Comparison of ENCODE assay signal across 12 mouse cellular contexts in genomic region chr7:74491683-74492355, GRCm38 (mm10).
"Had no signal": no experiment of that assay in that cellular context is flagged by ENCODE, and none has a peak within 500 bp of the region (broad histone marks: within the 10 kb centered on the region; RNA-seq: fewer than 3 reads in every experiment).

No protein-coding gene starts in this region.

- ATAC-seq: liver, postnatal 0 days; midbrain, embryonic 13.5 days had no signal

- H3K4me1 ChIP-seq: liver, embryonic 13.5 days; midbrain, embryonic 13.5 days; stomach, embryonic 15.5 days had no signal

- H3K4me3 ChIP-seq: limb, embryonic 12.5 days; liver, embryonic 13.5 days; midbrain, embryonic 13.5 days; stomach, embryonic 15.5 days had no signal

- H3K9me3 ChIP-seq: limb, embryonic 12.5 days; liver, embryonic 13.5 days; midbrain, embryonic 13.5 days; stomach, embryonic 15.5 days had no signal

- H3K27ac ChIP-seq: limb, embryonic 12.5 days; liver, embryonic 13.5 days; midbrain, embryonic 13.5 days; stomach, embryonic 15.5 days had no signal

- H3K27me3 ChIP-seq: limb, embryonic 12.5 days; liver, embryonic 13.5 days; midbrain, embryonic 13.5 days; stomach, embryonic 15.5 days had no signal

- DNase-seq: kidney, postnatal 10 days; kidney, postnatal 4 days; liver; liver, embryonic 13.5 days; liver, postnatal 0 days; lung, postnatal 14 days; right cerebral cortex, postnatal 14 days; thymus, adult 2 months; thymus, postnatal 25 days had no signal

- H3K9ac ChIP-seq: limb, embryonic 12.5 days; liver, embryonic 13.5 days; liver, postnatal 0 days; midbrain, embryonic 13.5 days; stomach, embryonic 15.5 days had no signal

- H3K36me3 ChIP-seq: limb, embryonic 12.5 days; liver, embryonic 13.5 days; midbrain, embryonic 13.5 days; stomach, embryonic 15.5 days had no signal

- H3K4me2 ChIP-seq: limb, embryonic 12.5 days; liver, embryonic 13.5 days; midbrain, embryonic 13.5 days; stomach, embryonic 15.5 days had no signal
